Mouse (Mus musculus): ENCODE measurements around the gene Cyp2s1.
A peak's percentile ranks its signal among the peaks of the same experiment; 100 is the strongest.
"Not testable (repeated sequence)": the region's sequence is repeated elsewhere in the genome, so short reads cannot be mapped to it uniquely, and the experiment has no call there.

Cyp2s1 gene

DNA sequence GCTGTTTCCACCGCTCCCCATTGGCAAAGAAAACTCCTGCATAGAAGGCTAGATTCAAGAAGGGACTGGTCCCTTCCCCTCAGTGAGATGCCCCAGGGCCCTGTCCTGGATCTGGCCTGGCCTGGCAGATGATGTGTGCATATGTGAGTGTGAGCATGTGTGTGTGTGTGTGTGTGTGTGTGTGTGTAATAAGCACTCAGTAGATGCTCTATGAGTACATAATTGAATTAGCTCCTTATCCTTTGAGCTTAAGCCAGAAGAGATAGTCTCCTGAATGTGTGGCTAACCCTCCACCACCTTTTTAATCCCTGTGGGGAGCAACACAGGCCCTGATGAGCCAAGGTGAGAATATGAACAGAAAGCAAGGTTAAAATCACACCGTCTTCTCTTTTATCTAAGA lies 5.0 kb downstream of the Cyp2s1 start:
- no peak for DNase-seq (ENCODE audit: low spot score)

DNA sequence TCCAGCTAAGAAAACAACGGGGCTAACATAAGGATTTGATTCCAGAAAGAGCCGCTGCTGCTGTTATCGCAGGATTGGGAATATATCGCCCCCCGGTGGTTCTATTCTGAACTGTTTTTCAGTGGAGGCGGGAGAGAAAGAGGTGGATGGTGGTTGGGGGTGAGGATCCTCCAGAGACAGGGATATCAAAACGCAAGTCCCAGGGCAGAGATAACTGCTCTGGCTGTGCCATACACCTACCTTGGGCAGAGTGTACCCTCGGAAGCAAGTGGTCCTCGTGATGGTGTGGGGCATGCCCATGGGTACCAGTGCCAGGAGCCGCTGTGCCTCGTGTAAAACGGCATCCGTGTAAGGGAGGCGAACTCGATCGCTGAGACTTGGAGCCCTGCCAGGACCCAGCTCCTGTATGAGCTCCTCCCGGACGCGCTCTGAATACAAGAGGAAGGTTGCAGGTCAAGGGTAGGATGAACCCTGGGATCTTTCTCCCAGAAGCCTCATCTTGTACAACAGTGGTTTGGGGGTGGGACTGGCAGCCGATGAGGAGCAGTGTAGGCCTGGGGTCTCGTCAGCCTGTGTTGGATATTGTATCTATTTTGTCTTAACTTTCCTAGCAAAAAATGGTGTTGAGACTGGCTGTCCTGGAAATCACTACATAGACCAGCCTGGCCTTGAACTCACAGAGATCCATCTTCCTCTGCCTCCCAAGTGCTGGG lies 10.9 kb downstream of the Cyp2s1 start:
- peak; percentile 62 for DNase-seq (ENCODE audit: low spot score)

DNA sequence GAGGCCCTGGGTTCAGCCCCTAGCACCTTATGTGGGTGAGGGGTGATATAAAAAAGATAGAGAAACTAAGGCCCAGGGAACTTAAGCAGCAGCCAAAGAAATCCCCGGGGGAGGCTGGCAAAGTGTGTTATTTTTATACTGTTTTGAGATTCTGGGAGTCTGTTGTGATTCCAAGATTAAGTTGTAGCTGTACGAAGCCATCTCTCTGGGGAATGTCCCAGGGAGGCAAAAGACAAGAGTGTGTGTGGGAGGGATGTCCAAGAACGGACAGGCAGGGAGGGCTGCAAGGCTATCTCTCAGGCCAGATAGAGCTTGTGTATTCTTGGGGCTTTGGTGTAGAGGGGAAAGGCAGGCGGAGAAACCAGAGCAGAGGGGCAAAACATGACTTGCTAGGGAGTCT lies 11.9 kb downstream of the Cyp2s1 start:
- DNase-seq (ENCODE audit: low spot score), result no peak

DNA sequence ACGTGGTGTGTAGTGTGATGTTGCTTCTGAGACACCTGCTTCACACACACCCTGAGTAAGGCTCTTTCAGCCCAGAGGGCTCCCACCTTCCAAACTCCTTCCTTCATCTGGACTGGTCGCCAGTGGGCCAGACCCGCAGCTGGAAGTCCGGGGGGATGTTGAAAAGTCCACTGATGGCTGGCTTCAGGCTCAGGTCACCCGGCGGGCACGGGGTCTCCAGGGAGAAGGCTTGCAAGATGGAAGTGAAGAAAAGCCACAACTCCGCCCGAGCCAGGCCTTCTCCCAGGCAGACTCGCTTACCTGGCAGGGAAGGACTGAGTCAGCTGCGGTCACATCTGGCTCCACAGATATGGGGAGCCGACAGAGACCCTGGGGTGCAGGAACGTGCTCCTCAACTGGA lies 13.3 kb downstream of the Cyp2s1 start:
- DNase-seq (ENCODE audit: low spot score), result no peak

DNA sequence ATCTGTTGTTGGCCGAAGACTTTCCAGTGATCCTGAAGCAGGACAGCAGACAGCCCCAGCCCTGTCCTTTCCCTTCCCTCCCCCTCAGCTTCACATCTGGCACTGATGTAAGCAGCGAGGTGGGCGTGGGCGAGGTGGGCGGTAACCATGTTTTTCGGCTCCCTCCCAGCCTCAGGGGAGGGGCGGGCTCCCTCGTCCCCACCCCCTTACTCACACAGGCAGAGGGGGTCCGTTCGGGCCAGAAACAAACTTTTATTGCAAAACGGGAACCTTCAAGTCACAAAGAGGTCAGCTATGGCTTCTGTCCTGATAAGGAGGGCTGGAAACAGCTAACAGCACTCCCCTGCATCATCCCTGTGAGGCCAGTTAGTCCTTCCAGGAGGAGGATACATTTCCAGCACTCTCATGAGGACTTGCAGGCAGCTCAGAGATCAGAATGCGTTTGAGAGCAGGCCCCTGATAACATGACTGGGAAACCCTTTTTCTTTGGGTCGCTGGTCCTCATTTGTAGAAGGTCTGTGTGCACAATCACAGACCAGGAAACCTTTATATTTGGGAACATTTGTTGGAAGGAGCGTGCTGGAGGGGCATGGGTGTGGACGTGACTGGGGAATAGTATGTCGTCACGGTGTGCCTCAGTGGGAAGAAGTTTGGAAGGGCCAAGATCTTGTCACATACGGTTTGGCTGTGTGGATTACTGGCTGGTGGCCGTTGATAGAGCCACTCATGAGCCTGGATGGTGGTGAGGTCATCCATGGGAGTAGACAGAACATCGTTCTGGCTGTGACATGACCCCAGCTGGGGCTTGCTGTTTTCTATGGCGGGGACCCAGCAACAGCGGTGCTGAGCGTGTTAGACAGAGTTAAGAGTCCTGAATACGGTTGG lies 14.2 kb downstream of the Cyp2s1 start:
- DNase-seq (ENCODE audit: low spot score), result peak; percentile 80

DNA sequence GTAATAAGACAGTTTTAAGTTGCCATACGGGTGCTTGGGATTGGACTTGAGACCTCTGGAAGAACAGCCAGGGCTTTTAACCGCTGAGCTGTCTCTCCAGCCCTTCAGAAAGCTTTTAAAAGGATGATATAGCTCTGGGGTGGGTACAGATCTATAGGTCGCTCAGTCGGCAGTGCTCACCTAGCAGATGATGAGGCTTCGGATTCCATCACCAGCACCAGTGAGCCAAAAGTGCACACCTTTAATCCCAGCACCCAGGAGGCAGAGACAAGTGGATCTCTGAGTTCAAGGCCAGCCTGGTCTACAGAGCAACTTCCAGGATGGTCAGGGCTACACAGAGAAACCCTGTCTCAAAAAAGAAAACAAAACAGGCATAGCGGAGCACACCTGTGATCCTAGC lies 15.7 kb downstream of the Cyp2s1 start:
- DNase-seq (ENCODE audit: low spot score), result no peak

DNA sequence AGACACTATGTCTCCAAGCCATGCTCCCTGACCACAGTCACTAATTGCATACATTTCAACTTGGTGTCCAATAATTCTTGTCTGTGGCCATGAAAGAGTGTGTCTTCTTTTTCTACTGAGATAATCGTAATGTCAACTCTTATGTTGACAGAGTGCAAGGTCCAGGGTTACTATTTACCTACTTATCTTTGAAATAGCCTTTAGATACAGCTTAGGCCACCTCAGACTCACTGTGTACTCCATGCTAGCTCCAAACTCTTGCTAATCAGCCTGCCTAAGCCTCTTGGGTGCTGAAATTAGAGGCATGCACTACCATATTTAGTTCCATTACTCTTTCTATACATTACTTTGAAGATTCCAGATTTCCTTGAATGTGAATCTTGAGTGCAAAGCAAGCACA lies 17.3 kb downstream of the Cyp2s1 start:
- no peak for DNase-seq (ENCODE audit: low spot score)

DNA sequence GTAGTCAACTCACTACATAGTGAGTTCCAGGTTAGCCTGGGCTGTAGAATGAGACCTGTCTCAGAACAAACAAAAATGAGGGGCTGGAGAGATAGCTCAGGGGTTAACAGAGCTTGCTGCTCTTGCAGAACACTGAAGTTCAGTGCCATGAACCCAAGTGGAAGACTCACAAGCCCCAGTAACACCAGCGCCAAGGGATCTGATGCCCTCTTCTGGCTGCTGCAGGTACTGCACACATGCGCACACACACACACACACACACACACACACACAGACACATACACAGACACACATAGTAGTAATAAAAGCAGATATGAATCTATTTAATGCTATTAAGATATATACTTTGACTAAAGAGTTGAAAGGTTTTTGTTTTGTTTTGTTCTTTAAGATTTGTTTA lies 18.2 kb downstream of the Cyp2s1 start:
- DNase-seq (ENCODE audit: low spot score), result no peak

DNA sequence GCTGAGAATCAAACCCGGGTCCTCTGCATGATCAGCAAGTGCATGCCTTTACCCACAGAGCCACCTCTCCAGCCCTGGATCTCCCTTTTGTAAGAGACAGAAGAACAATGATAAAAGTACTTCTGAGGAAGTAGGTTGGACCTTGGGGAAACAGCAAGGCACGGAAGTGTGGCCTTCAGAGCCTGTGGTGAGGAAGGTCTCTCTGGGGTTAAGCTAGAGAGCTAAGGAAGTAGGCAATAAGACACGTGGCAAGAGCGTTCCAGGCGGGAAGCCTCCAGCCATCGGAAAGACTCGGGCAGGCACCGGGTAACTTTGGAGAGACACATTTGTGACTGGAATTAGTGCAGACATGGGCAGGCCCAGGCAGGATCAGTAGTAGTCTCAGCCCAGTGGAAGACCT lies 21.9 kb downstream of the Cyp2s1 start:
- no peak for DNase-seq (ENCODE audit: low spot score)

DNA sequence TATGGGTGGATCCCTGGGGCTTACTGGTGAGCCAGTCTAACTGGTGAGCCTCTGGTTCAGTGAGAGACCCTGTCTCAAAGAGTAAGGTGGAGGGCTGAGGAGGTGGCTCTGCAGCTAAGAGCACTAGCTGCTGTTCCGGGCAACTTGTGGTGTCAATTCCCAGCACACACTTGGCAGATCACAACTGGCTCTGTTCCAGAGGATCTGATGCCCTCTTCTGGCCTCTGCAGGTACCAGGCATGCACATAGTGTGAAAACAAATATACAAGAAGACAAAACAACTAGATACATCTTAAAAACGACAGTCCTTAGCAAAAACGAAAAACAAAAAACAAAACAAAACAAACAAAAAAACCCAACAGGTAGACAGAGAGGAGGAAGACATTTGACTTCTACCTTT lies 23.0 kb downstream of the Cyp2s1 start:
- no peak for DNase-seq (ENCODE audit: low spot score)

DNA sequence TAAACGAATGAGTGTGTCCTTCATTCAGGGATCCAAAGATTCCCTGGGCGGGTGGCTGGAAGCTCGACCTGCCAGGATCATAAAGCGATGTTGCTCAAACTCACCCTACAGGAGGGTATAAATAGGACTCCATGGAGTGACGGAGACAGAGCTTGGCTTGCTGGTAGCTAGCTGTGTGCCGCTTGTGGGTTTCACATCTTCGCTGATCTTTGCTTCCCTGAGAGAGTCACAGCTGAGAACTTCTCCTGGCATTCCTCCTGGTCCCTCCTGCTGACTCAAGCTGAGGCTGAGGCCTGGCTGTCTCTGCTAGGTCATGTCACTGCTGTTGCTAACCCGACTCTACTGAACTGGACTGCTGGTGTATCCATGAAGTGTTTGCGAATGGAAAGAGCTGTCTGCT lies 23.7 kb downstream of the Cyp2s1 start:
- not testable (repeated sequence) for DNase-seq (ENCODE audit: low spot score)

DNA sequence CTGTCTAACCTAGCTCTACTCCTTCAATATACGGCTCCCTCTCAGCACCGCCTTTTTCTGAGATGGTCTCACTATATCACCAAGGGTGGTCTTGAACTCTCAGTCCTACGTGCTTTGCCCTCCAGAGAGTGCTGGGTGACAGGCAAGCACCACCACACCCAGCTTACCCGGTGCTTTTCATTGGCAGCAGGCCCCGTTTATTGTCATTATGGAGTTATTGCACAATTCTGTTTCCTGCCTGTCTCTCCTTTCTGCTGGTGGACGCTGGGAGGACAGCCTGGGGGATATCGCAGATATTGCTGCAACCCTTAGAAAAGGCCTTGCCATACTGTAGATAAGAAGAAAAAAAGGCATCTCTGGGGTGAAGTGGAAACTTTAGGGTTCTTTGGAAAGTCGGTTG lies 26.1 kb downstream of the Cyp2s1 start:
- no peak for DNase-seq (ENCODE audit: low spot score)

DNA sequence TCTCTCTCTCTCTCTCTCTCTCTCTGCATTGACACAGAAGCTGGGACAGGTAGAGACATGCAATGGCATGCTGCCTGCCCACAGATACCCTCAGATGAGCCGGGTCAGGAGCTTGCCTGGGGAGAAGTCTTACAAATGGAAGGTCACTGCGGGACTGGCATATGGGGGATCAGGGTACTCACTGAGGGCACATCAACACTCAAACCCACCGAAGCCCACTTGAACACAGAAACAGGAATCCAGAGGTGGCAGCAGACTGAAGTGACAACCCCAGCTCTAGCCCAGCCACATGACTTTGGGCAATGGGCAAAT lies 27.6 kb downstream of the Cyp2s1 start:
- DNase-seq (ENCODE audit: low spot score), result no peak

DNA sequence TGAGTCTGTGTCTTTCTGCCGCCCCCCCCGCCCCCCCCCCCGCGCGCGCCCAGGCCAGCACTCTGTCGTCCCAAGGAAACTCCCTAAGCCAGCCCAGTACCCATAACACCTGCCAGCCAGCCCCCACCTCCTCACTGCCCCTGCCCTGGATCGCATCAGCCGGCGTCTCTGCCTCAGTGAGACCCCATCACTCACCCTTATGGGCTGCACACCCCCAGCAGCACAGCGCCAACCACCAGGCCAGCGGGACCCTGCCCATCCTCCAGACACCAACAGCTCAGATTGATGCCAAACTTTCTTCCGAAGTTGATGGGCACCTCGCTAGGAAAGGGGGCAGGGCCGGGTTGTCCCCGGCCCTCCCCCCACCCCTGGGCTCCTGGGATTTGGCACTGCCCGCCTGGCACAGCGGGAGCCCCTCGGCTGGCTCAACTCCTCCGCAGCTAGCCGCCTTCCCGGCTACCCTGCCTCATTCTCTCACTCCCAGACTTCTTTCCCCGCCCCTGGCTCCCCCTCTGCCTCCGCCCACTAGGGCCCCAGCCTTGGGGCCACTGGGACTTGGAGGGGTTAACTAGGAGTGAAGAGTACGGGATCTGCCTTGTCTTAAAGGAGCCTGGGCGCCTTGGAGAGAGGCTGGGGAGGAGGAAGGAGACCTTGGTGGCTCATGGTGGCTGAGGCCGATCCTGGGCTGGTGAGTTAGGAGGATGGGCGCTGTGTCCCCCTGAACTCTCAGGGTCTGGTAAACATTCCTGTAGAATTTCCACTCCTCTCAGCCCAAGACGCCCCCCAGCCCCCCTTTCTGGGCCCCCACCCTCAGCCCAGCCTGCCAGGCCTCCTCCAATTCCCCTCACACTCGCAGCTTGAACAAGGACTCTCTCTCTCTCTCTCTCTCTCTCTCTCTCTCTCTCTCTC lies 28.2 kb downstream of the Cyp2s1 start, which contains the start of gene Axl:
Axl (minus strand) TSS at position 486 of the 909 bp plus-strand sequence.
- peak; percentile 62 for DNase-seq (ENCODE audit: low spot score)

DNA sequence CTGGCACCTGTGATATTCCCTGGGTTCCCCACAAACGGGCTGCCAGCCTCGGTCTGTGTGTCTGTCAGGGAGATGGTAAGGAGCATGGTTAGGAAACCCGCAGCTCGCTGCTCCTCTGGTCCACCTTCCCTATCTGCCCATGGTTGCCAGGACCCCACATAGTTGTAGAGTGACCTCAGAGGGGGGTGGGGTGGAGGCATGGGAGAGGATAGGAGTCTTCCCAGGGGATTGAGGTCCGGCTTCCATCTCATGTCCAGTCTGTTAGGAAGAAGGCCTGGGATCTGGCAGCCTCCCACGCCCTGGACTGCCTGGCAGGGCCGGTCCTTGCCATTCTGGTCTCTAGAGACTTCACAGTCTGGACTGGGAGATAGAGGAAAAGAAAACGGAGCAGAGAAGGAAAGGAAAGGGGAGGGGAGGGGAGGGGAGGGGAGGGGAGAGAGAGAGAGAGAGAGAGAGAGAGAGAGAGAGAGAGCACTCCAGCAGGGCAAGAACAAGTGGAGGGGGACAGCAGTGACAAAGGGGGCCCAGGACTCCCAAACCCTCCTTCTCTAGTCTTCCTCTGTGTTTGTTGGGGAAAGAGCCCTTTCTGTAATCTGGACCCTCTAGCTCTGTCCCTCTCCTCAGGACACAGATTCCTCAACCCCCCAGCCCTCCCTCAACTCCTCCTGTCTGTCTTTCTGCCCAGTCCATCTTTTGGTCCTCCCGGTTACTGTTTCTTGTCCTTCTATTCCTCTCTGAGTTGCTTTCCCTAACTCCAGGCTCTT lies 29.1 kb downstream of the Cyp2s1 start:
- DNase-seq (ENCODE audit: low spot score), result no peak

DNA sequence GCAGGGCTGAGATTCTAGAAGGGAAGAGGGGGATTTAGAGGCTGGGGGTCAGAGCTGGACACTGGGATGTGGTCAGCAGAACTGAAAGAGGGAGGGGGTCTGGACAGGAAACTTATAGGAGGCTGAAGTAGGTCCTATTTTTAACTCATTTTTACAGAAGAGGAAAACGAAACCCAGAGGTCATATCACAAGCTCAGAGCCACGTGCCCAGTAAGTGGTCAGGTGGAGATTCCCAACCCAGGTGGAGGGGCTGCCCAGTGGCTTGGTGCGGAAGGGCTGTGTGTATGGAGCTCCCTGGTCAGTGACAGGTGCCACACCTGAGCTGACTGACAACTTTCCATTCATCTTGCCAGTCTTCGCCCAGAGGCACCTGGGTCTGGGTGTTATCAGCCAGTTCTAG lies 29.7 kb downstream of the Cyp2s1 start:
- no peak for DNase-seq (ENCODE audit: low spot score)

DNA sequence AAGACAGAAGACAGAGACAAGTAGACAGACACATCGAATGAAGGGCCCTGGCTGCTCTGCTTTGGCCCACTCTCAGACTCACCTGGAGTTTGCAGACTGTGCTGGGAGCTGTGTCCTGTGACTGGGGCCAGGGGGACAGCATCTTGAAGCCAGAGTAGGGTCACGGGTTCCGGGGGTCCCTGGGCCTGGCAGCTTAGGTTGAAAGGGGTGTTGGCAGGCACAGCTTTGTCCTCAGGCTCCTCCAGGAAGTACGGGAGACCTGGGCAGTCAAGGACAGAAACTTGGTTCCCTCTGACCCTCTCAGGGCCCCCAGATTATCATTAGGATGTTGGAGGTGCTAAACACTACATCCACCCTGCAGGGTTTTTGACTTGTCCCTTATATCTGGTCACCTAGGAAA lies 31.0 kb downstream of the Cyp2s1 start:
- no peak for DNase-seq (ENCODE audit: low spot score)

DNA sequence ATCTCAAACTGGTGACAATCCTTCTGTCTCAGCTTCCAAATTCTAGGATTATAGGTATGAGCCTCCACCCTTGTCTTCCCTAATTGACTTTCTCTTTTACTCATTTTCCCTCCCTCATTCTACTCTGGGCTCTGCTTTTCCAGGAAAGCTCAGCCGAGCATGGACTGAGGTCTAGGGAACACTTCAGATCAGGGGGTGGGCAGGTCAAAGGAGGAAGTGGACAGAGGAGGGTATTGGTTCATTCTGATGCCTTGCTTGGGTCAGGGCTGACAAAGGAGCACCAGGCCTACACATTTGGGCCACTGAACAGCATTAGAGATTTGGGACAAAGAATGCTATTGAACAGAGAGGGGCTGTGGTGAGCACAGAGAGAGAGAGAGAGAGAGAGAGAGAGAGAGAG lies 31.9 kb downstream of the Cyp2s1 start:
- DNase-seq (ENCODE audit: low spot score), result no peak

DNA sequence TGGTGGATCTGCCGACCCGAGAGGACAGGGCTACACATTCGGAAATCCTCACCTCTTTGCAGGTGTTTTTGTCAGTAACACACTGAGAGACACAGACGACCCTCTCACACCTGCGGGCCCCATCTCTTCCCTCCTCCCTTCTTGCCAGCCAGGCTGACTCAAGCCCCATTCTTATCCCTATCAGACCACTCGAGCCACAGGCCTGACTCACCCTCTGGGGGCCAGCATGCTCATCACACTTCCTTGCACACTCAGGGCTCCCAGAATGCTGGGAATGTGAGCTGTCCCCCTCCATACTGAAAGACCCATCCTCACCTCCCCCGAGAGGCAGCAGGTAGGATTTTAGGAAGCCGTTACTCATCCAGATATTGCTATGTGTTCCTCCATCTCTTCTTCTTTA lies 33.0 kb downstream of the Cyp2s1 start:
- DNase-seq (ENCODE audit: low spot score), result no peak

DNA sequence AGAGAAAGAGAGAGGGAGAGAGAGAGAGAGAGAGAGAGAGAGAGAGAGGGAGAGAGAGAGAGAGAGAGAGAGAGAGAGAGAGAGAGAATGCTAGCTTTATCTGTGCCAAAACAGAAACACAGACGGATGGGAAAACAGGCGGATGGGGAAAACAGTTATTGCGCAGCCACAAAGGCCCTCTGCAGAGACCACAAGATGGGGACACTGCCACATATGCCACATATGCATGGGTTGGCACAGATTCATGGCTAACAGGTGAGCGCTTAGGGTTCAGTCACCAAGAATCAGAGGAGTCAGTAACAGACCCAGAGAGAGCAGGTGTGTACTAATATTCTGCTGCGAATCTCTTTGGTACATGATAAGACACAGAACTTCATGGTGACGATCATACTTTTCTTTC lies 34.0 kb downstream of the Cyp2s1 start:
- DNase-seq (ENCODE audit: low spot score), result no peak

DNA sequence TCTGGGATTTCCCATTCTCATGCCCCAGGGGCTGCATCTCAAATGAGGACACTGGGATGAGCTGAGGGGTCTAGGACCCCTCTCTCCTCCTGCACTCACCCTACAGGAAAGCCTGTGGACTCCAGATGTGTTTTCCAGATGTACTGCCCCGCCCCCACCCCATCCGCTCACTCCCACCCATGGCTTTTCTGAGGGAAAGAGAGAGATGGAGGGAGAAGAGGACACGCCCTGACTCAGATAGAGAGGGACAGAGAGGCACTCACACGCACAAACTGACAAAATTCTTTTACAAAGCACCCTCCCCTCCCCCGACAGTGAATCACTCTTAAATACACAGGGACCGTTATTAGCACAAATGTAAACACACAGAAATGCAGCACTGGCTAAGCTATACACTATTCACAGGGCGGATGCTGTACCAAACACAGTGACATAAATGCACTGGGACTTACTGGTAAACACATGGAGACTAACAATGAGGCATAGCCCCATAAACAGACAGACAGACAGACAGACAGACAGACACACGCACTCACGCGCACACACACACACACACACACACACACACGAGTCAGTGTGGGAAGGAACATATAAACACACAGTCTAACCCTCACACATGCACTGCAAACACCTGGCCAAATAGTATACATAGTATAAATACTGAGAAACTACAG lies 34.6 kb downstream of the Cyp2s1 start:
- DNase-seq (ENCODE audit: low spot score), result peak; percentile 26
